Mouse (Mus musculus): ENCODE results near the gene Nup188.

Nup188 gene

GRCm38 (mm10) chr2:30286192-30287026 lies at the start of gene Nup188, which contains the start of gene Dolk:
Gene Nup188, plus strand, starts transcription at chr2:30286397.
Gene Dolk, minus strand, starts transcription at chr2:30286334.
- peak; percentile 99 for DNase-seq

- no peak for DNase-seq
Measured at GRCm38 (mm10) chr2:30236426-30237198, 49.6 kb upstream of the Nup188 start.

GRCm38 (mm10) chr2:30237199-30237880 lies 48.9 kb upstream of the Nup188 start, which contains the start of gene Lrrc8a:
Gene Lrrc8a, plus strand, starts transcription at chr2:30237715.
- DNase-seq: peak; percentile 100

GRCm38 (mm10) chr2:30237881-30238280 lies 48.3 kb upstream of the Nup188 start:
- peak; percentile 79 to 88 for DNase-seq

GRCm38 (mm10) chr2:30238906-30239465 lies 47.2 kb upstream of the Nup188 start:
- DNase-seq: no peak

GRCm38 (mm10) chr2:30239777-30240176 lies 46.4 kb upstream of the Nup188 start:
- DNase-seq: peak; percentile 61 to 70

- DNase-seq: no peak
Measured at GRCm38 (mm10) chr2:30240267-30240666, 45.9 kb upstream of the Nup188 start, which contains the start of gene Gm28035. Gene Gm28035, plus strand, starts transcription at chr2:30240567.

- DNase-seq: peak; percentile 61 to 74
Measured at GRCm38 (mm10) chr2:30242509-30242908, 43.7 kb upstream of the Nup188 start.

- no peak for DNase-seq
Measured at GRCm38 (mm10) chr2:30243391-30243790, 42.8 kb upstream of the Nup188 start.

GRCm38 (mm10) chr2:30244595-30245178 lies 41.5 kb upstream of the Nup188 start:
- DNase-seq: no peak

- no peak for DNase-seq
Measured at GRCm38 (mm10) chr2:30247036-30247435, 39.2 kb upstream of the Nup188 start.

GRCm38 (mm10) chr2:30247681-30248080 lies 38.5 kb upstream of the Nup188 start:
- DNase-seq: no peak

- no peak for DNase-seq
Measured at GRCm38 (mm10) chr2:30249182-30249581, 37.0 kb upstream of the Nup188 start.

- DNase-seq: no peak
Measured at GRCm38 (mm10) chr2:30250166-30251128, 35.8 kb upstream of the Nup188 start.

- DNase-seq: peak; percentile 46 to 55
Measured at GRCm38 (mm10) chr2:30251417-30252104, 34.6 kb upstream of the Nup188 start.

- DNase-seq: no peak
Measured at GRCm38 (mm10) chr2:30252521-30252920, 33.7 kb upstream of the Nup188 start.

GRCm38 (mm10) chr2:30253809-30254208 lies 32.4 kb upstream of the Nup188 start:
- no peak for DNase-seq

GRCm38 (mm10) chr2:30255631-30256395 lies 30.4 kb upstream of the Nup188 start:
- DNase-seq: no peak

GRCm38 (mm10) chr2:30256616-30257350 lies 29.4 kb upstream of the Nup188 start:
- DNase-seq: no peak

All from kidney, postnatal 4 days (tissue).